Mouse (Mus musculus) T-helper 2 cell (primary cell): ENCODE results near the gene Olfr1199.

Experiments used
- in situ Hi-C: fragments of 300-600 bp; cut with MboI, MseI; formaldehyde crosslinking; loops from one replicate; pipeline ENCODE4 v1.15.1; 2025; ENCODE audit warnings: high pct_unique_total_duplicates

Olfr1199 gene

GRCm38 (mm10) chr2:88760369-88760768 is at the start of gene Olfr1199:
TSS of gene Olfr1199 (minus strand) at chr2:88760469.
- in situ Hi-C loops: no loop called here

GRCm38 (mm10) chr2:88792736-88793135 is 32.5 kb upstream of the Olfr1199 start, which contains the start of gene Olfr1201:
TSS of gene Olfr1201 (plus strand) at chr2:88793036.
- in situ Hi-C loops: no loop called here

GRCm38 (mm10) chr2:88770388-88770787 is 10.1 kb upstream of the Olfr1199 start, which contains the start of gene Olfr1200:
TSS of gene Olfr1200 (minus strand) at chr2:88770488.
- in situ Hi-C loops: no loop called here

GRCm38 (mm10) chr2:88751270-88751669 is 9.0 kb downstream of the Olfr1199 start, which contains the start of gene Olfr1198:
TSS of gene Olfr1198 (minus strand) at chr2:88751370.
- in situ Hi-C loops: no loop called here

GRCm38 (mm10) chr2:88743379-88743778 is 16.9 kb downstream of the Olfr1199 start:
- in situ Hi-C loops: no loop called here

- in situ Hi-C loops: no loop called here
These were observed 28.0 kb downstream of the Olfr1199 start, which contains the start of gene Olfr1197 for GRCm38 (mm10) chr2:88732266-88732665. TSS of gene Olfr1197 (minus strand) at chr2:88732366.

GRCm38 (mm10) chr2:88704497-88704896 is 55.8 kb downstream of the Olfr1199 start, which contains the start of gene Olfr1196:
TSS of gene Olfr1196 (minus strand) at chr2:88704597.
- in situ Hi-C loops: no loop called here
